Mouse (Mus musculus): Measurements from ENCODE around the gene Olfr433. TPM values are rescaled to one million over a fixed set of nuclear protein-coding genes. Genes with fewer than 3 reads are reported as not detected.
"Not testable (repeated sequence)": the region's sequence is repeated elsewhere in the genome, so short reads cannot be mapped to it uniquely, and the experiment has no call there.

The Olfr433 gene
- 10 to 100 TPM in 1 of 26 experiments, 1 to 10 TPM in 21, under 1 TPM in 3, not detected in 1; 0.62 to 11.5 (median 3.3) TPM for total RNA-seq (2018; cell fraction: chromatin; rRNA removed)
- total RNA-seq (2018; cell fraction: cytosol; rRNA removed) = 1 to 10 TPM in 11 of 26 experiments, under 1 TPM in 14, not detected in 1; 0.05 to 2.3 (median 0.82) TPM
- 10 to 100 TPM in 7 of 26 experiments, 1 to 10 TPM in 17, under 1 TPM in 1, not detected in 1; 0.24 to 18.1 (median 5.8) TPM for total RNA-seq (2018; cell fraction: nucleus; rRNA removed)
- polyA plus RNA-seq (2018) = 0.04 to 0.13 TPM (median 0.12 TPM) in 3 replicates

DNA sequence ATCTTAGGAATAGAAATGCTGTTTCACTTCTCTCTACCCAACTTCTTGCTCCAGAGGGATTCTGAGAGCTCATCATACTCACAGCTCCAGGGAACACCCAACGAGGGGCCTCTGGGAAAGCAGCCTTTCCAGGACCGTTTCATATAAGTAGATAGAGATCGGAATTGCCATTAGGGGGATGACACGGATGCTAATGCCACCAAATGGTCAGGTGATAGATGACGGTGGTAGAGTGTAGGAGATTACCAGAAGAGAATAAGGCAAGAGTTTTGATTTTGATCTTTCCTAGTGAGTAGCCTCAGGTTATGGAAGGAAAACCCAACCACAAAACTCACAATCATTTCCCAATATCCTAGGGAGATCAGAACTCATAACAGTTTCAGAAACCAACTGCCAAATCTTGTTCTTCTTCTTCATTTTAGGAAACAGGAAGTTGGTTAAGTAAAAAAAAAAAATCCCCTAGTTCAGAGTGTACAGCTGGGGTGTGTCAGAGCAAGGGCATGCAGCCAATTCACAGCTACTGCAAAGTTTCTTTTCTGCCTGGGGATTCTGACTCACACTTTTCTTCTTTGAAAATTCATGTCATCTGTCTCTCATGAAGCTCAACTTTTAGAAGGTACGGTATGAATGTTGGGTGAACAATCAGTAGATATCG is at the start of gene Olfr433:
Olfr433 (plus strand) TSS at position 183 of the 655 bp plus-strand sequence.
- no peaks in the 10 kb centered on the region for H3K36me3 ChIP-seq (ENCODE audit: inconsistent target)
- peak within 1 kb of the TSS; percentile 52 for H3K27ac ChIP-seq
- no peak within 1 kb of the TSS for H3K4me3 ChIP-seq (ENCODE audit: inconsistent target)
- H3K79me2 ChIP-seq (ENCODE audit: inconsistent target) = no peaks in the 10 kb centered on the region
- WGBS (ENCODE audit: missing documents) = 25% methylated on average over 7 of the region's 7 CpGs

DNA sequence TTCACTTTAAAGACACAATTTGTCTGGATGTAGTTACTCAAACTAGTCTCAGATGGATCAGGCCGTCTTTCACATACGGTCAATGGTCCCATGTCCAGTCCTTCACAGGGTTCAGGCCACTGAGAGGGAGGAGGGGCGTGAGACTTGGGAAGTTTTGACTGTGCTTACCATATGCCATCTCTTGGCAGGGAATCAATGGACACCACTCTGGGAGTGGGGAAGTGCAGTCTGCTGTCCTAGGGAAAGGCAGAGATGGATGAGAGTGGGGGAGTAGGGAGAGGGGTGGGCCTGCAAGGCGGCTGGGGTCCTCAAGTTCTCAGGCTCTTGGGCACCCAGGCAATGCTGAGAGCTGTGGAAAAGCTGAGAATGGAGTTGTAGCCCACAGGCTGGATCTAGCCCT is 45.5 kb upstream of the Olfr433 start:
- WGBS (ENCODE audit: missing documents) = 95% methylated on average over 4 of the region's 4 CpGs
- H3K79me2 ChIP-seq (ENCODE audit: inconsistent target) = no peaks in the 10 kb centered on the region
- no peak overlapping the region for H3K27ac ChIP-seq
- H3K36me3 ChIP-seq (ENCODE audit: inconsistent target) = no peaks in the 10 kb centered on the region
- H3K4me3 ChIP-seq (ENCODE audit: inconsistent target) = no peak overlapping the region

GRCm38 (mm10) chr1:174004352-174005109 is 36.0 kb upstream of the Olfr433 start:
- peak overlapping the region; percentile 38 for H3K27ac ChIP-seq
- WGBS (ENCODE audit: missing documents) = 0% methylated on average over 1 of the region's 3 CpGs
- not testable (repeated sequence) for H3K36me3 ChIP-seq (ENCODE audit: inconsistent target); H3K4me3 ChIP-seq (ENCODE audit: inconsistent target); H3K79me2 ChIP-seq (ENCODE audit: inconsistent target)

DNA sequence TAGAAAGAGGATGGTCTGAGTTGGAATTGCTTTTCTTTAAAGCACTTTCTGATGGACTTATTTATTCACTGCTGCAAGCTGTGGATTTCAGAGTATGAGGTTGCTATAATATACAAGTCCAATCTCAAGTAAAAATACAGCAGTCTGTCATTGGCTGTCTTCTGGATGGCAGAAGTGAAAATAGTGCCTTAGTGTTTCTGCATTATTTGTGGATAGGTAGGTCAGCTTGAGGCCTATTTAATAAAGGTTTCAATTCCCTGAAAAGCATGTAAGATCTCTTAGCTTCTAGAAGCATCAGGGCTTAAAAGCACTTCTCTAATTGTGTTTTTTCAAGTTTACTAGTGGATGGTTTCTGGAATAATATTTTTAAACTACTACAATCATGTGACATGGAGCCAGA is 33.5 kb upstream of the Olfr433 start:
- H3K27ac ChIP-seq; H3K4me3 ChIP-seq (ENCODE audit: inconsistent target); H3K79me2 ChIP-seq (ENCODE audit: inconsistent target); H3K36me3 ChIP-seq (ENCODE audit: inconsistent target): not testable (repeated sequence)

DNA sequence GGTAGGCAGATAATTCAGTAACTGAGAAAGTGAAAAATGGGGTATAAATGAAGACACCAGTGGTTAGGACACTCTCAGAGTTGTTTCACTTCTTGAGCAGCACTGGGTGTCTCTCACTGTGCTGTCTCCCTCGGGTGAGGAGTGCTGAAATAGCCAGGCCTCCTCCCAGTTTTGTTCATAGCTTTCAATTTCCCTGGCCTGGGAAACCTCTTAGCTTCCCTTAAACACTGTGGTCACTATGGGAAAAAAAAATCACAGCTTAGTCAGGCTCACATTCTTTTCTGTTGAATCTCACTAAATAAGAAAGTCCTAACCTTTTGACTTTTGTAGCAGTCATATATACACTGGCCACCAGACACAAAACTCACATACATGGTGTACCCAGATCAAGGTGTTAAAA is 8.8 kb upstream of the Olfr433 start, which contains the start of gene Ifi205:
Ifi205 (minus strand) TSS at position 113 of the 400 bp plus-strand sequence.
- WGBS (ENCODE audit: missing documents) = 27% methylated on average over 1 of the region's 1 CpGs
- peaks cover 6% of the 10 kb centered on the region; the same call in 1 of the 2 replicates for H3K36me3 ChIP-seq (ENCODE audit: inconsistent target)
- no peak within 1 kb of the TSS for H3K4me3 ChIP-seq (ENCODE audit: inconsistent target)
- H3K79me2 ChIP-seq (ENCODE audit: inconsistent target) = peaks cover 35% of the 10 kb centered on the region; the same call in 1 of the 2 replicates
- H3K27ac ChIP-seq = no peak within 1 kb of the TSS

DNA sequence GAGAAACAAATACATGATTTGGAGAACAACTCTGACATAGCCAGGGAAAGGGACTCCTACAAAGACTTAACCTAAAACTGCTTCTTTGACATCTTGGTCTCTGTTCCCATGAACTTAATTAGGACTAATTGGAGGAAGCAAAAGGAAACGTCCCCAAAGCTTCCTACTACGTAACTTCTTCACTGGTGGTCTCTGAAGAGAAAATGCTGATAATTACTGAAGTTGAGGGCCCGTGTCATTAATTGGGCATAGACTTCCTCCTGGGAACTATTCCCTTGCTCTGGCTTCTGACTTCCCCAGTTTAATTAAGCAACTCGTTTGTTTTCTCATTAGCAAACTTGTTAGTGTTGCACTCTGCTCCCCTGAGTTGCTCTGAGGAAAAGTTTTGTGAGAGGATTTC is 4.7 kb upstream of the Olfr433 start:
- H3K27ac ChIP-seq = no peak overlapping the region
- no peak overlapping the region for H3K4me3 ChIP-seq (ENCODE audit: inconsistent target)
- peaks cover 7% of the 10 kb centered on the region; the same call in 1 of the 2 replicates for H3K79me2 ChIP-seq (ENCODE audit: inconsistent target)
- WGBS (ENCODE audit: missing documents) = 67% methylated on average over 4 of the region's 4 CpGs
- H3K36me3 ChIP-seq (ENCODE audit: inconsistent target) = no peaks in the 10 kb centered on the region

- 31% methylated on average over 3 of the region's 3 CpGs for WGBS (ENCODE audit: missing documents)
- Histone ChIP-seq H3K4me3 (ENCODE audit: inconsistent target) (no peak overlapping the region), H3K36me3 (ENCODE audit: inconsistent target) (no peaks in the 10 kb centered on the region)
Measured at GRCm38 (mm10) chr1:174038480-174038879, 2.0 kb upstream of the Olfr433 start.

DNA sequence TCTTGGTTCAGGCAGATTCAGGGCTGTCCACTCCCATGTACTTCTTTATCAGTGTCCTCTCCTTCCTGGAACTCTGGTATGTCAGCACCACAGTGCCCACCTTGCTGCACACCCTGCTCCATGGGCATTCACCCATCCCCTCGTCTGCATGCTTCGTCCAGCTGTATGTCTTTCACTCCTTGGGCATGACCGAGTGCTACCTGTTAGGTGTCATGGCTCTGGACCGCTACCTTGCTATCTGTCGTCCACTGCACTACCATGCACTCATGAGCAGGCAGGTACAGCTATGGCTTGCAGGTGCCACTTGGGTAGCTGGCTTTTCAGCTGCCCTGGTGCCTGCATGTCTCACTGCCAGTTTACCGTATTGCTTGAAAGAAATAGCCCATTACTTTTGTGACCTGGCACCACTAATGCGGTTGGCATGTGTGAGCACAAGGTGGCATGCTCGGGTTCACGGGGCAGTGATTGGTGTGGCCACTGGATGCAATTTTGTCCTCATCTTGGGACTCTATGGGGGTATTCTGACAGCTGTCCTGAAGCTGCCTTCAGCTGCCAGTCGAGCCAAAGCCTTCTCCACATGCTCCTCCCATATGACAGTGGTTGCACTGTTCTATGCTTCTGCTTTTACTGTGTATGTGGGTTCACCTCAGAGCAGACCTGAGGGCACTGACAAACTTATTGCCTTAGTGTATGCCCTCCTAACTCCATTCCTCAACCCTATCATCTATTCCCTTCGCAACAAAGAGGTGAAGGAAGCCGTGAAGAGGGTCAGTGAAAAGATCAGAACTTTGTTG is 1.8 kb downstream of the Olfr433 start:
- 79% methylated on average over 12 of the region's 12 CpGs for WGBS (ENCODE audit: missing documents)

More at GRCm38 (mm10) chr1:174038480-174038879, 2.0 kb upstream of the Olfr433 start:
- Histone ChIP-seq H3K79me2 (ENCODE audit: inconsistent target) (no peaks in the 10 kb centered on the region), H3K27ac (no peak overlapping the region)

DNA sequence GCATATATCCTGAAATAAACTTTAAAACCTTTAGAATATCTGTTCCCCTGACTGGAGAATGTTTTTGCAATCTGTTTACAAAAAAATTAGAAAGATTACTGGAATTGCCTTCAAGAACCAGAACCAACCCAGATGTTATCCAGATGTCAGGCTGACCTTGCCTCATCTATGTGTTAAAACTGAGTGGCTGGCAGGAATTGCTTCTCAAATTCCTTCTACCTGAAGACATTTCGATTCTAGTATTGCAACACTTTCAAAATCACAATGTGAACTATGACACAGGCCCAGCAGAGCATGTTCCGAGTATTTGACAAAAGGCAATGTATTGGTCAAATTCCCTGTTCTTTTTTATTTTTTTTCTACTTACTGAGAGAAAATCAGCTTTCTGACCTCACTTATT is 3.9 kb downstream of the Olfr433 start:
- Histone ChIP-seq H3K4me3 (ENCODE audit: inconsistent target) (no peak overlapping the region), H3K36me3 (ENCODE audit: inconsistent target) (no peaks in the 10 kb centered on the region), H3K79me2 (ENCODE audit: inconsistent target) (no peaks in the 10 kb centered on the region), H3K27ac (no peak overlapping the region)
- 79% methylated on average over 2 of the region's 2 CpGs for WGBS (ENCODE audit: missing documents)

More for the DNA sequence above, 1.8 kb downstream of the Olfr433 start:
- not testable (repeated sequence) for H3K36me3 ChIP-seq (ENCODE audit: inconsistent target); H3K27ac ChIP-seq; H3K4me3 ChIP-seq (ENCODE audit: inconsistent target); H3K79me2 ChIP-seq (ENCODE audit: inconsistent target)

DNA sequence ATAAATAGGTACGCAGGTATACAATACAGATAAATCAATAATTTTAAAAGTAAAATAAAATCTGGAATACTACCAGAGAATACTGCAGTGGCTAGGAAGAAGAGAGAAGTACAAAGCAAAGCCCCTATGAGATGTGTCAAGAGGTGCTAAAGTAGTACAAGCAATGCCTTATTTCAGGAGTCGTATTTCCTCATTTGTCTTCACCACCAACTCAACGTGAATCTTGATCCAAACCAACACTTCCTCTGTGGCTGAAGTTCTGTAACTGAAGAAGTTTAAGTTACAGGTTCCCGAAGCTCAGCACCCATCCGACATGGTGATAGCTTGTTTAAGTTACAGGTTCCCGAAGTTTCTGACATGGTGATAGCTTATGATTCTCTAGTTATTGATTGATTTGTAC is 7.7 kb downstream of the Olfr433 start:
- H3K4me3 ChIP-seq (ENCODE audit: inconsistent target); H3K36me3 ChIP-seq (ENCODE audit: inconsistent target); H3K27ac ChIP-seq; H3K79me2 ChIP-seq (ENCODE audit: inconsistent target): not testable (repeated sequence)
- WGBS (ENCODE audit: missing documents) = 27% methylated on average over 5 of the region's 6 CpGs

GRCm38 (mm10) chr1:174048893-174049292 is 8.4 kb downstream of the Olfr433 start, which contains the start of gene Olfr432:
Olfr432 (plus strand) TSS chr1:174049205.
- Histone ChIP-seq H3K36me3 (ENCODE audit: inconsistent target) (no peaks in the 10 kb centered on the region), H3K27ac (no peak within 1 kb of the TSS), H3K79me2 (ENCODE audit: inconsistent target) (no peaks in the 10 kb centered on the region), H3K4me3 (ENCODE audit: inconsistent target) (no peak within 1 kb of the TSS)
- 69% methylated on average over 2 of the region's 2 CpGs for WGBS (ENCODE audit: missing documents)

DNA sequence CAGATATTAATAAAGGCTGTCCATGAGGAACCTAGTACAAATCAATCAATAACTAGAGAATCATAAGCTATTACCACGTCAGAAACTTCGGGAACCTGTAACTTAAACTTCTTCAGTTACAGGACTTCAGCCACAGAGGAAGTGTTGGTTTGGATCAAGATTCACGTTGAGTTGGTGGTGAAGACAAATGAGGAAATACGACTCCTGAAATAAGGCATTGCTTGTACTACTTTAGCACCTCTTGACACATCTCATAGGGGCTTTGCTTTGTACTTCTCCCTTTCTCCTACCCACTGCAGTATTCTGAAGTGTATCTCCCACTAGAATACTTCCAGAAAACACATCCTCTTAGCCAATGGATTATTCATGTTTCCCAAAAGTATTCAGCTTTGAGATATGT is 8.9 kb downstream of the Olfr433 start:
- H3K36me3 ChIP-seq (ENCODE audit: inconsistent target); H3K79me2 ChIP-seq (ENCODE audit: inconsistent target); H3K27ac ChIP-seq; H3K4me3 ChIP-seq (ENCODE audit: inconsistent target): not testable (repeated sequence)
- WGBS (ENCODE audit: missing documents) = 8% methylated on average over 3 of the region's 4 CpGs

DNA sequence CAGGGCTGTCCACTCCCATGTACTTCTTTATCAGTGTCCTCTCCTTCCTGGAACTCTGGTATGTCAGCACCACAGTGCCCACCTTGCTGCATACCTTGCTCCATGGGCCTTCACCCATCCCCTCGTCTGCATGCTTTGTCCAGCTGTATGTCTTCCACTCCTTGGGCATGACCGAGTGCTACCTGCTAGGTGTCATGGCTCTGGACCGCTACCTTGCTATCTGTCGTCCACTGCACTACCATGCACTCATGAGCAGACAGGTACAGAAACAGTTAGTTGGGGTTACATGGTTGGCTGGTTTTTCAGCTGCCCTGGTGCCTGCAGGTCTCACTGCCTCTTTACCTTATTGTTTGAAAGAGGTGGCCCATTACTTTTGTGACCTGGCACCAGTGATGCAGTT is 10.0 kb downstream of the Olfr433 start:
- Histone ChIP-seq H3K4me3 (ENCODE audit: inconsistent target) (no peak overlapping the region), H3K36me3 (ENCODE audit: inconsistent target) (no peaks in the 10 kb centered on the region), H3K27ac (no peak overlapping the region), H3K79me2 (ENCODE audit: inconsistent target) (no peaks in the 10 kb centered on the region)
- 94% methylated on average over 4 of the region's 4 CpGs for WGBS (ENCODE audit: missing documents)

DNA sequence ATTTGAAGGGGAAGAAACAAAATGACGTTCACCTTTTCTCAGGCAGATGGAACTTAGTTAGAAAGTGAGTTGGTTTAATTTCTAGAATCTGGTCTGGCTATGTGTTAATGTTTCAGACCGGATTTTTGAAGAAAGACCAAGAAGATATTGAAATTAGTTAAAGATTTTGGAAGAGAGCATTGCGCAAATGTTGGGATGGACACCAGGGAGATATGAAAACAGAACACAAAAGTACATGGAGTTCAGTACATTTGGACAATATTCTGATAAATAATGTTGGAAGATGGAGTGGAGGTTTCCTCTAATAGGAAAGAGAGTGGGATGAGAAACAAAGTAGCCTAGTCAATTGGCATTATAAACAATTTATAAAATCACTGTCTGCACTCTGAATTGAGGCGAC is 11.0 kb downstream of the Olfr433 start:
- Histone ChIP-seq H3K4me3 (ENCODE audit: inconsistent target) (no peak overlapping the region), H3K36me3 (ENCODE audit: inconsistent target) (no peaks in the 10 kb centered on the region), H3K27ac (no peak overlapping the region), H3K79me2 (ENCODE audit: inconsistent target) (no peaks in the 10 kb centered on the region)
- 88% methylated on average over 4 of the region's 4 CpGs for WGBS (ENCODE audit: missing documents)
